Mouse (Mus musculus): ENCODE measurements around the gene Zfp777. TPM values are rescaled to one million over a fixed set of nuclear protein-coding genes. Genes with fewer than 3 reads are reported as not detected.
A peak's percentile ranks its signal among the peaks of the same experiment; 100 is the strongest.

Gene Zfp777
- polyA plus RNA-seq, 2 experiments: 1.5 to 3.6 TPM

GRCm38 (mm10) chr6:48022672-48023071 lies 26.0 kb downstream of the Zfp777 start:
- H3K27me3 ChIP-seq (ENCODE audit: control insufficient read depth, insufficient read depth, low read length): no peaks in the 10 kb centered on the region
- H3K9ac ChIP-seq (replicated peaks): no peak overlapping the region
- H3K4me2 ChIP-seq (ENCODE audit: low read depth): no peak overlapping the region
- H3K4me3 ChIP-seq (ENCODE audit: insufficient read depth in 1 of 2, low read depth in 2 of 2, low read length in 2 of 2): no peak overlapping the region
- TF ChIP-seq EP300 (IDR thresholded peaks at IDR 0.05; ENCODE audit: low read depth) (no peak), CTCF (IDR thresholded peaks at IDR 0.05; ENCODE audit: low read depth) (no peak)
- H3K4me1 ChIP-seq (replicated peaks; ENCODE audit: control insufficient read depth in 2 of 2, insufficient read depth in 2 of 2, low read length in 1 of 2): no peaks in the 10 kb centered on the region
- H3K9me3 ChIP-seq (ENCODE audit: control insufficient read depth, low read length): no peaks in the 10 kb centered on the region
- peaks cover 13% of the 10 kb centered on the region for H3K36me3 ChIP-seq (replicated peaks; ENCODE audit: control insufficient read depth, insufficient read depth, low read depth)
- no peak for ATAC-seq (ENCODE audit: insufficient read depth)
- DNase-seq (ENCODE audit: low read depth in 3 of 3, low spot score in 3 of 3): no peak
- 69% methylated on average over 2 of the region's 2 CpGs for WGBS (ENCODE audit: insufficient replicate concordance)
- no peak overlapping the region for H3K27ac ChIP-seq

GRCm38 (mm10) chr6:48021678-48022077 lies 27.0 kb downstream of the Zfp777 start:
- Histone ChIP-seq H3K4me1 (replicated peaks; ENCODE audit: control insufficient read depth in 2 of 2, insufficient read depth in 2 of 2, low read length in 1 of 2) (no peaks in the 10 kb centered on the region), H3K9ac (replicated peaks) (no peak overlapping the region), H3K4me3 (ENCODE audit: insufficient read depth in 1 of 2, low read depth in 2 of 2, low read length in 2 of 2) (no peak overlapping the region), H3K27me3 (ENCODE audit: control insufficient read depth, insufficient read depth, low read length) (no peaks in the 10 kb centered on the region), H3K9me3 (ENCODE audit: control insufficient read depth, low read length) (no peaks in the 10 kb centered on the region), H3K27ac (no peak overlapping the region), H3K4me2 (ENCODE audit: low read depth) (no peak overlapping the region), H3K36me3 (replicated peaks; ENCODE audit: control insufficient read depth, insufficient read depth, low read depth) (peaks cover 13% of the 10 kb centered on the region)
- ATAC-seq (ENCODE audit: insufficient read depth) (no peak), DNase-seq (ENCODE audit: low read depth in 3 of 3, low spot score in 3 of 3) (no peak)
- TF ChIP-seq EP300 (IDR thresholded peaks at IDR 0.05; ENCODE audit: low read depth) (no peak), CTCF (IDR thresholded peaks at IDR 0.05; ENCODE audit: low read depth) (no peak)
- WGBS (ENCODE audit: insufficient replicate concordance): 72% methylated on average over 1 of the region's 1 CpGs

- TF ChIP-seq CTCF (IDR thresholded peaks at IDR 0.05; ENCODE audit: low read depth) (no peak), EP300 (IDR thresholded peaks at IDR 0.05; ENCODE audit: low read depth) (no peak)
- DNase-seq (ENCODE audit: low read depth in 3 of 3, low spot score in 3 of 3) (no peak), ATAC-seq (ENCODE audit: insufficient read depth) (no peak)
- no peaks in the 10 kb centered on the region for H3K9me3 ChIP-seq (ENCODE audit: control insufficient read depth, low read length)
- peaks cover 0 to 5% of the 10 kb centered on the region in 2 experiments; a peak in 1 of 4 replicates for H3K4me1 ChIP-seq (replicated peaks; ENCODE audit: control insufficient read depth in 2 of 2, insufficient read depth in 2 of 2, low read length in 1 of 2)
- H3K4me2 ChIP-seq (ENCODE audit: low read depth): no peak overlapping the region
- H3K36me3 ChIP-seq (replicated peaks; ENCODE audit: control insufficient read depth, insufficient read depth, low read depth): peaks cover 6% of the 10 kb centered on the region
- H3K4me3 ChIP-seq (ENCODE audit: insufficient read depth in 1 of 2, low read depth in 2 of 2, low read length in 2 of 2): no peak overlapping the region
- H3K27me3 ChIP-seq (ENCODE audit: control insufficient read depth, insufficient read depth, low read length): no peaks in the 10 kb centered on the region
- WGBS (ENCODE audit: insufficient replicate concordance): 71% methylated on average over 2 of the region's 2 CpGs
- H3K27ac ChIP-seq: no peak overlapping the region
- H3K9ac ChIP-seq (replicated peaks): no peak overlapping the region
Measured at GRCm38 (mm10) chr6:48020006-48020405, 28.7 kb downstream of the Zfp777 start.

GRCm38 (mm10) chr6:48016841-48017240 lies 31.9 kb downstream of the Zfp777 start:
- DNase-seq (ENCODE audit: low read depth in 3 of 3, low spot score in 3 of 3): no peak
- Histone ChIP-seq H3K9me3 (ENCODE audit: control insufficient read depth, low read length) (no peaks in the 10 kb centered on the region), H3K4me2 (ENCODE audit: low read depth) (no peak overlapping the region), H3K9ac (replicated peaks) (no peak overlapping the region), H3K4me3 (ENCODE audit: insufficient read depth in 1 of 2, low read depth in 2 of 2, low read length in 2 of 2) (no peak overlapping the region), H3K27me3 (ENCODE audit: control insufficient read depth, insufficient read depth, low read length) (no peaks in the 10 kb centered on the region), H3K4me1 (replicated peaks; ENCODE audit: control insufficient read depth in 2 of 2, insufficient read depth in 2 of 2, low read length in 1 of 2) (peaks cover 0 to 5% of the 10 kb centered on the region in 2 experiments; a peak in 1 of 4 replicates), H3K36me3 (replicated peaks; ENCODE audit: control insufficient read depth, insufficient read depth, low read depth) (no peaks in the 10 kb centered on the region), H3K27ac (no peak overlapping the region)
- no peak for TF ChIP-seq CTCF (IDR thresholded peaks at IDR 0.05; ENCODE audit: low read depth)
- no peak for TF ChIP-seq EP300 (IDR thresholded peaks at IDR 0.05; ENCODE audit: low read depth)
- 86% methylated on average over 9 of the region's 9 CpGs for WGBS (ENCODE audit: insufficient replicate concordance)
- no peak for ATAC-seq (ENCODE audit: insufficient read depth)

- H3K9me3 ChIP-seq (ENCODE audit: control insufficient read depth, low read length): no peaks in the 10 kb centered on the region
- H3K4me1 ChIP-seq (replicated peaks; ENCODE audit: control insufficient read depth in 2 of 2, insufficient read depth in 2 of 2, low read length in 1 of 2): peaks cover 0 to 5% of the 10 kb centered on the region in 2 experiments; a peak in 1 of 4 replicates
- no peaks in the 10 kb centered on the region for H3K36me3 ChIP-seq (replicated peaks; ENCODE audit: control insufficient read depth, insufficient read depth, low read depth)
- no peak overlapping the region for H3K27ac ChIP-seq
- peak; percentile 35 to 53 (median 43) for DNase-seq (ENCODE audit: low read depth in 3 of 3, low spot score in 3 of 3)
- peak overlapping the region; percentile 15 to 39 for H3K4me3 ChIP-seq (ENCODE audit: insufficient read depth in 1 of 2, low read depth in 2 of 2, low read length in 2 of 2)
- no peak overlapping the region for H3K9ac ChIP-seq (replicated peaks)
- no peaks in the 10 kb centered on the region for H3K27me3 ChIP-seq (ENCODE audit: control insufficient read depth, insufficient read depth, low read length)
- peak; percentile 84 for ATAC-seq (ENCODE audit: insufficient read depth)
- H3K4me2 ChIP-seq (ENCODE audit: low read depth): peak overlapping the region; percentile 57
- under 1% methylated on average over 23 of the region's 24 CpGs for WGBS (ENCODE audit: insufficient replicate concordance)
- peak; percentile 89 for TF ChIP-seq CTCF (IDR thresholded peaks at IDR 0.05; ENCODE audit: low read depth)
- no peak for TF ChIP-seq EP300 (IDR thresholded peaks at IDR 0.05; ENCODE audit: low read depth)
Measured at GRCm38 (mm10) chr6:48016090-48016521, 32.6 kb downstream of the Zfp777 start.

Measured in liver, embryonic 14.5 days (tissue).